Mouse (Mus musculus): Measurements from ENCODE around the gene Sec14l5.

DNA sequence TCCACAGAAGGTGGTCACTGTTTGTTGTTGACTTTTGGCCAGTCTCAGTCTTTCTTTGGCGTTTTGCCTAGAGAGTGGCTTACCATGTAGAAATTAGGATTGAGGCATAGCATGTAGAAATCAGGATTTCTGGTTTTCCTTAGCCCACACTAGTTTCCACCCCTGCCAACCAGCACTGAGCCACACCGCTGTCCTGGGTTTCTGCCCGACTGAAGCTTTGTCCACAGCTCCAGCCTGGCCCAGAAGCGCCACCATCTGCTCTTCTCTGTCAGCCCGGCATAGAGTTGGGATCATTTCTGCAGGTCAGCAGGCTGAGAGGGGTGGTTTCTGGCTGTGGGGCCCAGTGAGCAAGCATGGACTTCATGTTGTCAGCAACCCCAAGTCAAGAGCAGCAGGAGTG, 38.0 kb downstream of the Sec14l5 start:
- no peak for TF ChIP-seq POLR2A (IDR thresholded peaks at IDR 0.05; ENCODE audit: extremely low read depth, insufficient read depth, low read length)
- no peak for TF ChIP-seq CTCF (IDR thresholded peaks at IDR 0.05; ENCODE audit: low read depth, low read length)
